Mouse (Mus musculus) liver, embryonic 13.5 days (tissue): ENCODE data around the gene Cuzd1. TPM values are rescaled to one million over a fixed set of nuclear protein-coding genes. Genes with fewer than 3 reads are reported as not detected.

ENCODE experiments used
- polyA plus RNA-seq: library from polyadenylated mRNA; unstranded; fragments of >200 nt; fragmentation: Nextera tagmentation; extraction: Ambion mirVana; gene quantifications from 2 replicates; pipeline ENCODE4 v1.2.1, GENCODE M21; 2015

Cuzd1 gene
- polyA plus RNA-seq, 1 experiment from 2014 or later, result not detected

Other genes with a start within 250 kb of the Cuzd1 start
- not detected in 2 replicates for gene 4933402N03Rik, start 176.0 kb downstream of the Cuzd1 start, polyA plus RNA-seq
- gene 5430419D17Rik, start 147.9 kb downstream of the Cuzd1 start, polyA plus RNA-seq, result not detected in 2 replicates
- not detected in 2 replicates for gene Fam24b, start 7.2 kb upstream of the Cuzd1 start, polyA plus RNA-seq
- gene Fam24a, start 11.6 kb upstream of the Cuzd1 start, polyA plus RNA-seq, result not detected in 2 replicates
- gene 2310057M21Rik, start 40.5 kb upstream of the Cuzd1 start, polyA plus RNA-seq, result 11.1 and 12.4 TPM in 2 replicates
- 31.2 and 34.3 TPM in 2 replicates for gene Pstk, start 48.8 kb upstream of the Cuzd1 start, polyA plus RNA-seq
- gene Ikzf5, start 88.2 kb upstream of the Cuzd1 start, polyA plus RNA-seq, result 11.0 and 16.6 TPM in 2 replicates
- gene Acadsb, start 88.3 kb upstream of the Cuzd1 start, polyA plus RNA-seq, result 26.4 and 39.0 TPM in 2 replicates
- not detected in 2 replicates for gene Hmx3, start 220.6 kb upstream of the Cuzd1 start, polyA plus RNA-seq
- gene Hmx2, start 226.5 kb upstream of the Cuzd1 start, polyA plus RNA-seq, result 0.07 TPM in 1 of 2 replicates, not detected in the other
- 134 and 142 TPM in 2 replicates for gene Bub3, start 237.9 kb upstream of the Cuzd1 start, polyA plus RNA-seq